Mouse (Mus musculus) ES-Bruce4 (cell line): ENCODE measurements around the gene Prss35. TPM values are rescaled to one million over a fixed set of nuclear protein-coding genes. Genes with fewer than 3 reads are reported as not detected.

Experiments
- H3K27ac ChIP-seq: 2 replicates; pipeline ENCODE4 v1.5.1; 2012; ENCODE audit warnings: low read length, inconsistent platforms; ENCODE audit not compliant: insufficient read depth
- H3K27me3 ChIP-seq: 2 replicates; pipeline ENCODE4 v1.6.1; 2012; ENCODE audit warnings: mild to moderate bottlenecking, low read length, inconsistent platforms; ENCODE audit not compliant: control insufficient read depth, poor library complexity, insufficient read depth, severe bottlenecking
- H3K36me3 ChIP-seq: 2 replicates; pipeline ENCODE4 v1.6.1; 2012; ENCODE audit warnings: inconsistent platforms, mild to moderate bottlenecking, low read length, moderate library complexity; ENCODE audit not compliant: control insufficient read depth, poor library complexity, insufficient read depth, severe bottlenecking
- H3K4me1 ChIP-seq: one replicate; pipeline ENCODE4 v1.8.1; 2011; ENCODE audit warnings: low read length; ENCODE audit not compliant: control insufficient read depth, insufficient read depth
- H3K4me3 ChIP-seq: 2 replicates; pipeline ENCODE4 v1.5.1; 2011; ENCODE audit warnings: low read depth, mild to moderate bottlenecking, low read length
- H3K9ac ChIP-seq: 2 replicates; pipeline ENCODE4 v1.6.1; 2012; ENCODE audit warnings: low read depth, mild to moderate bottlenecking, inconsistent platforms; ENCODE audit not compliant: poor library complexity, severe bottlenecking
- H3K9me3 ChIP-seq: replicated peaks from 2 replicates; pipeline ENCODE4 v1.6.1; 2012; ENCODE audit warnings: mild to moderate bottlenecking, low read length, inconsistent platforms; ENCODE audit not compliant: control insufficient read depth, poor library complexity, insufficient read depth, severe bottlenecking
- CTCF ChIP-seq: IDR thresholded peaks from one replicate; pipeline ENCODE4 v1.8.1; 2011; ENCODE audit warnings: low read depth, low read length
- EP300 ChIP-seq: IDR thresholded peaks from 2 replicates; pipeline ENCODE4 v1.6.1; 2011; ENCODE audit warnings: low read depth, low read length; ENCODE audit not compliant: insufficient read depth
- POLR2A ChIP-seq: IDR thresholded peaks from one replicate; pipeline ENCODE4 v1.8.1; 2011; ENCODE audit warnings: low read length; ENCODE audit not compliant: insufficient read depth
- polyA plus RNA-seq: library from polyadenylated mRNA; stranded (reverse); fragments of >200 nt; gene quantifications from 2 replicates; pipeline ENCODE4 v1.2.4, GENCODE M21; 2011; ENCODE audit warnings: low read depth; ENCODE audit not compliant: missing spikeins, insufficient read depth, insufficient read length

The Prss35 gene
- polyA plus RNA-seq, 1 experiment = 0.18 TPM

DNA sequence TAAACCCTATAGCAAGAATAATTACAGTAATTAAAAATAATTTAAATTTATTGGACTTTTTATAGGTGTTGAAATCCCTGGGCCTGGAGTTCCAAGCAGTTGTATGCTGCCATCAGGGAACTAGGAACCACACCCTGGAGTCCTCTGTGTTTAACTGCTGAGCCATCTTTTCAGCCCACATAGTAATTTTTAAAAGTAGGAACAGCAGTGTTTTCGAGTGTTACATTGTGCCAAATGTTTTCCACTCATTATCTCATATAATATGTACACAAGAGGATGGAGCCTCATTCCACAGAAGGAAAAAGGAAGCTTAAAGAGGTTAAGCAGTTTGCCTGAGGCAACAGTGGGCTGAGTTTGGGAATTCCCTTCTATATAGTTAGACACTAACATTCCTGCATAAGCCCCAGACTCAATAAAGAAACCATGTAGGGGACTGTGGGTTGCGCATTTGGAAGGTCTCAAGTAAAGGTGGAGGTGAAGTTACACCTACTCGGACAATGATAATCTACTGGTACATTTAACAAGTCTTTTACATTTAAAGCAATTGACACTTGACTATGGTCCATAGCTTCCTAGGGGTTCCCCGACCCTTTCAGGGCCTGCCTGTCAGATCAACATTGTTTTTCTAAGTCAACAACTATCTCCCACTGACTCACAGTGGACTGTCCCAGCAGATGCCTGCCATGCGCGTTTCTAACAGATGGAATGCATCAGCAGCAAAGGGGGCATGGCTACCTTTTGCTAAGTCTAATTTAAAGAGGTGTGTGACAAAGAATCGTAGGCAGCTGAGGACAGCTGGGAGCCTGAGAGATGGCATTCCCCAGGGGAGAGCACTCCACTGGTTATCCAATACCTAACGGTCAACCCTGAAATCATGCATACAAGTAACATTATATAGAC is 19.3 kb downstream of the Prss35 start:
- no peaks in the 10 kb centered on the region for H3K36me3 ChIP-seq
- no peaks in the 10 kb centered on the region for H3K27me3 ChIP-seq
- no peak for TF ChIP-seq EP300
- no peak for TF ChIP-seq POLR2A
- no peak for TF ChIP-seq CTCF
- no peak overlapping the region for H3K9ac ChIP-seq
- no peaks in the 10 kb centered on the region for H3K4me1 ChIP-seq
- H3K4me3 ChIP-seq = no peak overlapping the region
- no peak overlapping the region for H3K27ac ChIP-seq
- peaks cover 5% of the 10 kb centered on the region; the same call in 1 of the 2 replicates for H3K9me3 ChIP-seq

- no peak overlapping the region for H3K4me3 ChIP-seq
- H3K9ac ChIP-seq = no peak overlapping the region
- H3K9me3 ChIP-seq = no peaks in the 10 kb centered on the region; the same call in 1 of the 2 replicates
- H3K4me1 ChIP-seq = no peaks in the 10 kb centered on the region
- TF ChIP-seq CTCF (no peak), EP300 (no peak), POLR2A (no peak)
- no peaks in the 10 kb centered on the region for H3K36me3 ChIP-seq
- no peak overlapping the region for H3K27ac ChIP-seq
- H3K27me3 ChIP-seq = no peaks in the 10 kb centered on the region
Observed at GRCm38 (mm10) chr9:86764002-86764401, 20.6 kb downstream of the Prss35 start.

GRCm38 (mm10) chr9:86766991-86767390 is 23.5 kb downstream of the Prss35 start:
- Histone ChIP-seq H3K27ac (no peak overlapping the region), H3K27me3 (no peaks in the 10 kb centered on the region), H3K4me1 (no peaks in the 10 kb centered on the region), H3K36me3 (no peaks in the 10 kb centered on the region), H3K9ac (no peak overlapping the region), H3K4me3 (no peak overlapping the region), H3K9me3 (no peaks in the 10 kb centered on the region)
- no peak for TF ChIP-seq EP300
- TF ChIP-seq CTCF = no peak
- TF ChIP-seq POLR2A = no peak

- TF ChIP-seq CTCF = no peak
- TF ChIP-seq EP300 = no peak
- no peak for TF ChIP-seq POLR2A
Observed at GRCm38 (mm10) chr9:86772897-86773296, 29.4 kb downstream of the Prss35 start.

GRCm38 (mm10) chr9:86773996-86774395 is 30.5 kb downstream of the Prss35 start:
- Histone ChIP-seq H3K9me3 (no peaks in the 10 kb centered on the region), H3K4me3 (no peak overlapping the region), H3K4me1 (no peaks in the 10 kb centered on the region), H3K27me3 (no peaks in the 10 kb centered on the region), H3K9ac (no peak overlapping the region), H3K27ac (no peak overlapping the region), H3K36me3 (no peaks in the 10 kb centered on the region)
- TF ChIP-seq EP300 = no peak
- TF ChIP-seq POLR2A = no peak
- no peak for TF ChIP-seq CTCF

More at GRCm38 (mm10) chr9:86772897-86773296, 29.4 kb downstream of the Prss35 start:
- no peaks in the 10 kb centered on the region for H3K4me1 ChIP-seq
- H3K36me3 ChIP-seq = no peaks in the 10 kb centered on the region
- no peak overlapping the region for H3K27ac ChIP-seq
- no peak overlapping the region for H3K9ac ChIP-seq
- no peaks in the 10 kb centered on the region for H3K27me3 ChIP-seq
- H3K9me3 ChIP-seq = no peaks in the 10 kb centered on the region
- H3K4me3 ChIP-seq = no peak overlapping the region

GRCm38 (mm10) chr9:86775374-86775773 is 31.9 kb downstream of the Prss35 start:
- H3K36me3 ChIP-seq = no peaks in the 10 kb centered on the region
- H3K9me3 ChIP-seq = no peaks in the 10 kb centered on the region
- no peaks in the 10 kb centered on the region for H3K27me3 ChIP-seq
- H3K9ac ChIP-seq = no peak overlapping the region
- no peak overlapping the region for H3K27ac ChIP-seq
- TF ChIP-seq EP300 (no peak), CTCF (no peak), POLR2A (no peak)
- H3K4me1 ChIP-seq = no peaks in the 10 kb centered on the region
- no peak overlapping the region for H3K4me3 ChIP-seq
